Mouse (Mus musculus): ENCODE measurements around the gene Reg1.

GRCm38 (mm10) chr6:78385609-78386008, 36.9 kb upstream of the Reg1 start:
- TF ChIP-seq CTCF (IDR thresholded peaks at IDR 0.05; ENCODE audit: low read depth): no peak
- no peak for TF ChIP-seq EP300 (IDR thresholded peaks at IDR 0.05; ENCODE audit: low read depth)
